Mouse (Mus musculus): ENCODE results near the gene Dmrt1.
"Not testable (repeated sequence)": the region's sequence is repeated elsewhere in the genome, so short reads cannot be mapped to it uniquely, and the experiment has no call there.

The Dmrt1 gene

GRCm38 (mm10) chr19:25505360-25506196, at the start of gene Dmrt1:
Gene Dmrt1 (plus strand): TSS chr19:25505618.
- no peak for DNase-seq

DNA sequence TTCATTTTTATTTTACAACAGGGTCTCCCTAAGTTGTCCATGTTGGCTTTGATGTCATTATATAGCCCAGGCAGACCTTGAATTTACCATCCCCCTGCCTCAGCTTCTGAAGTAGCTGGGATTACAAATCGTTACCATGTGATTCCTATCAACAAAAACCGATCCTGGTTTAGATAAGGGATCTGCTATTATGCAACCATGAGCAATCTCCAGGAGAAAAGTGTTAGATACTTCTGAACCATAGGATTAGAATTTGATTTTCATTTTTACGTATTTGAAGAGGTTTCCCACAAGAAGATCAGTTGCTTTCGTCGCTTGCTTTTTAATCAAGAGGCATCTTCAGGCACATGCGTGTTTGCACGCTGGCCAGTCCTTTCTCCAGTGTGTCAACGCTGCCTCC, 44.7 kb upstream of the Dmrt1 start:
- no peak for DNase-seq

- no peak for DNase-seq
Measured at GRCm38 (mm10) chr19:25461553-25462320, 43.7 kb upstream of the Dmrt1 start.

DNA sequence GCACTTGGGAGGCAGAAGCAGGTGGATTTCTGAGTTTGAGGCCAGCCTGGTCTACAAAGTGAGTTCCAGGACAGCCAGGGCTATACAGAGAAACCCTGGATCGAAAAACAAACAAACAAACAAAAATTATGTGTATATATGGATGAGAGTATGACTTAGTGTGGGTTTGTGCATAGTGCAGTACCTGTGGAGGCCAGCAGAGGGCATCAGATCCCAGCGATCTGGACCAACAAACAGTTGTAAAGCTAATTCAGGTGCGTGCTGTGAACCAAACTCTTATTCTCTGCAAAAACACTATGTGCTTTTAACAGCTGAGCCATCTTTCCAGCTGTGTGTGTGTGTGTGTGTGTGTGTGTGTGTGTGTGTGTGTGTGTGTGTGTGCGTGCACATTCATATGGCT, 29.6 kb upstream of the Dmrt1 start:
- not testable (repeated sequence) for DNase-seq

GRCm38 (mm10) chr19:25479152-25479669, 26.2 kb upstream of the Dmrt1 start:
- DNase-seq, result no peak

DNA sequence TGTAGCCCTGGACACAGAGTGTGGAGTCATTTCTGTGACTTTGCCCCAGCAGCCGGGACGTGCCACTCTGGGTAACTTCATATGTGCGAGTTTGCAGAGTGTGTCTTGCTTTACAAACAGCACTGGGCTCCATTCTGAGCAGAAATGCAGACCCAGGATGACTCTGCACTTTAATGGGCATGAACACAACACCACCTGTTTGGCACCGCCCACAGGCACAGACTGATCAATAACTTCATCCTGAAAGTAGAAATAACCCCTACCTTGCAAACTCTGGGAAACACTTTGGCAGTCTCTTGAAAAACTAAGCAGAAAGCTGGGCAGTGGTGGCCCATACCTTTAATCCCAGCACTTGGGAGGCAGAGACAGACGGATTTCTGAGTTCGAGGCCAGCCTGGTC, 24.6 kb upstream of the Dmrt1 start:
- DNase-seq, result no peak

DNA sequence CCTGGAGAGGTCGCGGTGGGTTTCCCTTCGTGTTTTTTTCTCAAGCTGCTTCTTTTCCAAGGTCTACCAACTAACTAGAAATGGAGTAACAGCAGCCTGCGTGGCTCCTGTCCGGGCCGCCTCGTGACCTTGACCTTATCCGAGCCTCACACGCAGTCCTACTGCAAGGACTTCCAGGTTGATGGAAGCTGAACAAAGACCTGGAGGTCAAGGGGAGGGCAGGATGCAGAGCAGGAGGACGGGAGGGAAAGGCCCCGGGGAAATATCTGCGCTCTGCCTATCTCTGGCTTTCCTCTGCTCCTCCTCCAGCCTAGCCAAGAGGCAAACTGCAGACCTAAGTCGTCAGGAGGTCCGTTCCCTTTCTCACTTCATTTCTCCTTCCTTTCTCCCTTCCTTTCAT, 18.9 kb upstream of the Dmrt1 start:
- no peak for DNase-seq

DNA sequence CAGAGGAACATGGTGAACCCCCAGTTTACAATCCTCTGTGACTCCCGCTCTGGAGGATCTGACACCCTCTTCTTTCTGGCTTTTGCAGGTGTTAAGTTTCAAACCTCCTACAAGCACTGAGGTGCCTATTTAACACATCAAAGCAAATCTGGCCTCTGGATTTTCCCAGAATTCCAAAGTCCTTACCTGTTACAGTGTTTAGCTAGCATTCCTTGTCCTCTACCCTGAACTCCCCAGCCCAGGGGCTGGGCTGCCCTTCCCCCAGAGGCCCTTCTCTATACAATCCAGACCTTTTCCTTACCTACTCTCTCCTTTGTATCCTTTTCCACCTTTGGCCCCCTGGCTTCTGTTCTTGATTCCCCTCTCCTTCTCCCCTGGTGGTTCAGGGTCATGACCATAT, 18.1 kb upstream of the Dmrt1 start:
- DNase-seq, result no peak

- DNase-seq, result no peak
Measured at GRCm38 (mm10) chr19:25488546-25488945, 16.9 kb upstream of the Dmrt1 start.

DNA sequence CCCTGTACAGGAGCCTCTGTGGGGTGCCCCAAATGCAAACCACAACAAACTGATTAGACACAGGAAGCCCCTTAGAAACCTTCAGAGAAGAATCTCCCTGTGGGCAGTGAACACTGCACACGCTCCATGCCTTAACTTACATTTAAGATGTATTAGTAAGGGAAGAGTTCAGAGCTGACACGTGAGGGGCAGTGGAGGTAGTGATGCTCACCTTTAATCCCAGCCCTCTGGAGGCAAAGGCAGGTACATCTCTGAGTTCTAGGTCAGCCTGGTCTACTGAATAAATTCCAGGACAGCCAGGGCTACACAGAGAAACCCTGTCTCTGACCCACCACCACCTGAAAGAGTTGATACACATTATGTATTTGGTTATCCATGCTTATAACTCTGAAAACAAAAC, 15.9 kb upstream of the Dmrt1 start:
- no peak for DNase-seq

GRCm38 (mm10) chr19:25497434-25497833, 8.0 kb upstream of the Dmrt1 start:
- no peak for DNase-seq

- no peak for DNase-seq
Measured at GRCm38 (mm10) chr19:25504878-25505277, 540 bp upstream of the Dmrt1 start.

DNA sequence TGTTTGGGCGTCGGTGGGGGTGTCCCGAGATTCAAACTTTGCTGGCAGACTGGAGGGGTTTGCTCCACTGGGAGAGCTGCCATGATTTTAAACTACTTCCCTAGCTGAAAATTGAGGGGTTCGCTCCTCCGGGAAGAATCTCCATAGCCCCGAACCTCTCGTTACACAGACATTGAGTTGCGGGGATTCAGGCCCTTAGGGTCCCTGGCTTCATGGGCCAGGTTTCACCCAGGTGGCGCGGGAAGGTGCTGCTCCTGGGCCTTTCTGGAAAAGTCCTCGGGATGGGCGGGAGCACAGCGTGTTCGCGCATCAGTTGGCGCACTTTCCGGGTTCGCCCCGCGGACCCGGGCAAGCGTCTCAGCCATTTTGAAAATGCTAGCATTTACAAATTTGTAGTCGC, 1.2 kb downstream of the Dmrt1 start:
- DNase-seq, result no peak

DNA sequence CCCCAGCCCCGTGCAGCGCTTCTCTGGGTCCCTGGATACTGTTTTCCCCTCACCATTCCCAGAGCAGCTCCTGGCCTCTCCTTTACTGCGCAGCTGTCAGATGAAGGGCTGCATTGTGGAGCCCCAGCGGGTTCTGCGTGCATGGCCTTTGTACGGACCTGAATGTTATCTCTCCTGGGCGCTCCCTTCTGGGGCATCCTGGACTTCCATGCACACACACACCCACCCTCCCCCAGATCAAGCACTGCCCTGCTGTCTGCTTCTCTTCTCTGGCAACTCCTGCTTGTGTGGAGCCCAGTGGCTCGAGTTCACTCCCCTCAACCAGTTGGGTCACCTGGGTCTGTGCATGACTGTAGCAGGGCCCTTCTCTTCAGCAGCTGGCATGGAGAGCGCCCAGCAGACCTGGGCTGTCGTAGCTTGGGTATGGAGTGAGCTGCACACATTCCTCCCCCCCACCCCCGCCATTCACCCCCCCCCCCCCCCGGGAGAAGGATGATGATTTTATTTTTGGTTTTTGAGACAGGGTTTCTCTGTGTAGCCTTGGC, 9.6 kb downstream of the Dmrt1 start:
- DNase-seq, result no peak

DNA sequence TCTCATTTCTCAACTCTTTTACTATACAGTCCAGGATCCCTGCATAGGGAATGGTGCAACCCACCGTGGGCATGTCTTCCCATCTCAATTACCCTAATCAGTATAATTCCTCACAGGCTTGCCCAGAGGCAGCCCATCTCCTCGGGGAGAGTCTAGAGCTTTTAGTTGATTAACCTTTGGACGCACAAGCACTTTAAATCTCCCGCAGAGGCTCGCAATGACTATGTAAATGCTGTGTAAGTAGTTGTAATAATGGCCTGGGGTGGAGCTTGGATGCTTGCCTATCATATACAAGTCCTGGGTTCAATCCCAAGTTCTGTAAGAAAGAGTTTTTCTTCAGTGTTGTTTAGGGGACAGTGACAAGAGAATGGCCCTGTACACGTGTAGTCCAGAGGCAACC, 18.7 kb downstream of the Dmrt1 start:
- no peak for DNase-seq

GRCm38 (mm10) chr19:25525726-25526125, 20.3 kb downstream of the Dmrt1 start:
- no peak for DNase-seq

- DNase-seq, result no peak
Measured at GRCm38 (mm10) chr19:25529673-25530072, 24.3 kb downstream of the Dmrt1 start.

DNA sequence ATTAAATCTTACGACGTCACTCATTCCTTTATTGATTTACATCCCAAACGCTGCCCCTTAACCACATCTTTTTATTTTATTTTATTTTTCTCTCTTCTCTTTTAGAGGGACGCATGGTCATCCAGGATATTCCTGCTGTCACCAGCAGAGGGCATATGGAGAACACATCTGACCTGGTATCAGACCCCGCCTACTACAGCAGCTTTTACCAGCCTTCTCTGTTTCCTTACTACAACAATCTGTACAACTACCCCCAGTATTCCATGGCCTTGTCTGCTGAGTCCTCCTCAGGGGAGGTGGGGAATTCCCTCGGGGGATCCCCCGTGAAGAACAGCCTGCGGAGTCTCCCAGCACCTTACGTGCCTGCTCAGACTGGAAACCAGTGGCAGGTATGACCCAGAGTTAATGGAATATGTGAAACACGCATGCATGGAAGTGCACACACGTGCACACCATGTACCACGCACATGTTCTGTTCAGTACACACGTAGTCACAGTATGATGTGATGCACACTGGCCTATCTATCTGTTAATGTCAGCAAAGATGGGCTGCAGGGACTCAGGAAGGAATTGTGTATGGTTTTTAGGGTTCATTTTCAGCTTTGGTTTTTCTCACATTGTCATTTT, 40.4 kb downstream of the Dmrt1 start:
- peak; percentile 50 for DNase-seq

GRCm38 (mm10) chr19:25547086-25547643, 41.7 kb downstream of the Dmrt1 start:
- DNase-seq, result no peak

DNA sequence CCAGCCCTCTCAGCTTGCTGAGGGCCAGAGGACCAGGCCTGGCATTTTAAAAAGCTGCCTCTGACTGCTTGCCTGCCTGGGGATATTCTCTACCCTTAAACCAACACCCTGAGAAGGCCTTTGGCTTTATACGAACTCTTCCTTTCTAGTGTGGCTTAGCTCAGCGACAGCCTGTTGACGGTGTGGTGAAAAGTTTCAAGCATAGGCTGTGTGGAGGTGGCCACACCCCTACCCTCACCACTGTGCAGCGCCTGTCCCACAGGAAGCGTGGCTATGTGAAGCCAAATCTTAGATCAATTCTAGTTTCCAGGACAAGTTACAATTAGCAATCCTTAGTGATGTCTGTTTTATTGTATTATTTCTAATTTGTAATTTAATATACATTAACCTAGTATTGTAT, 44.9 kb downstream of the Dmrt1 start:
- no peak for DNase-seq

DNA sequence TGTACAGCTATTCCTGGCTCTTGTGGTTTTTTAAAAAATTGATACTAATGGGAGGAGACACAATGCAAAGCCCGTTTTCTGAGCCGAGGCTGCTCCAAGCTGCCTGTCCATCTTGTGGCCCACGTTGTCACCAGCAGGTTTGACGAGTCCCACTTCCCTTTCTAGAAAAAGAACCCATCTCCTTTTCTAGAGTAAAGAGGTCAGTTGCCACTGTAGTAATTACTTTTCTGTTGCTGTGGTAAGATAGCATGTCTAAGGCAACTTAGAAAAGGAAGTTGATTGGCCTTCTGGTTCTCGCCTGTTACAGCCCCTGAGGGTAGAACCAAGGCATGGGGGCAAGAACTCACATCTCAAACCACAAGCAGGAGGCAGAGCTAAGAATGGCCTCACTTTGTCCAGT, 45.6 kb downstream of the Dmrt1 start:
- no peak for DNase-seq

DNA sequence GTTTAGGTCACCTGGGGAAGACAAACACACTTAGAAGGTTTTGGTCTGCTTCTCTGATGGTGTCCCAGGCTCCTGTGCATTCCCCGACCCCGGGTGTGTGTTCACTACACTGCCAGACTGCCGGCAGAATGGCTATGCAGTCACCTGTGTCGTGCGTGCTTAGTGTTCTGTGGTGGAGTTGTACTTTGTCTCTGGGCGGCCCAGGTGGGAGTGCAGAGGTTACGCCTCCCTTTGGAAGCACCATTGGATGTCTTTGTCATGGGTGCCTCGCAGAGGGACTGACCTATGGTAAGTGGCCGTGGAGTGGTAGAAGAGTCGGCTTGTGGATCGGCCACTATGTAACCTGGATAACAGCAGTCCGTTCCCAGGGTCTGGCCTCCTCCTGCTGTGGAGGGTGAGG, 59.0 kb downstream of the Dmrt1 start:
- no peak for DNase-seq

- no peak for DNase-seq
Measured at GRCm38 (mm10) chr19:25569778-25570177, 64.4 kb downstream of the Dmrt1 start.

Data from liver (tissue).